Mouse (Mus musculus) skeletal muscle tissue, adult 2 months (tissue): ENCODE data around the gene Rab40b.
A peak's percentile ranks its signal among the peaks of the same experiment; 100 is the strongest.

ENCODE experiments used
- DNase-seq: peaks from one replicate; pipeline ENCODE4 v3.0.0-alpha.2; 2012; ENCODE audit warnings: low read depth, low spot score

The Rab40b gene

GRCm38 (mm10) chr11:121387750-121388553, at the start of gene Rab40b:
Gene Rab40b, minus strand, starts transcription at chr11:121388251.
- DNase-seq: peak; percentile 96

GRCm38 (mm10) chr11:121437236-121437635, 49.2 kb upstream of the Rab40b start:
- no peak for DNase-seq

GRCm38 (mm10) chr11:121434156-121435155, 46.4 kb upstream of the Rab40b start, which contains the start of gene Fn3k:
Gene Fn3k, plus strand, starts transcription at chr11:121434913.
- peak; percentile 76 for DNase-seq

GRCm38 (mm10) chr11:121433397-121433796, 45.3 kb upstream of the Rab40b start:
- no peak for DNase-seq

DNA sequence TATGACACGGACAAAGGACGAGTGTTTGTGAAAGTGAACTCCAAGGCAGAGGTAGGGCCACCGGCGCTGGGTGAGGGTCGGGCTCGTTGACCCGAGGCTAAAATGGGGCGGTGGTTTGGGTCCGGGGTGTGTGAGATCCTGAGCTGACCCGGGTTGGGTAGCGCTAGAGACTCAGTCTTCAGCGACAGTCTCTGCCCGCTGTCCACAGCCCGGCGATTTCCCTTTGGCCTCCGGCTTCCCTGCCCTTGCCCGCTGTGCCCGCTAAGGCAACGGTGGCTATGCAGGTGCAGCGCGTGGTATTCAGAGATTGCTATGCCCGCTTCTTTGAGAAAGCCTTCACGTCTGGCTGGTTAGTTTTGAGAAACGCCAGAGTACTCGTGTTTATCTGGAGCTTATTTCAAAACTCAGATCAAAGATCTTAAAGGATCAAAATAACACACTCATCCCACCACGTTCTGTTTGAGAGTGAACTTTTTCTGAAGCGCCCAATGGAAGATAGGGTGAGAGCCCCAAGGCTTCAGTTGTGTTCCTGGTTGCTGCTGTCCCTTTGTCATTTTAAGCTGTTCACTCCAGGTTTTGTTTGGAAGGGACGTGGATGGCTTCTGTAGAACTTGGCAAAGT, 33.6 kb upstream of the Rab40b start:
- no peak for DNase-seq

- DNase-seq: peak; percentile 97
Observed at GRCm38 (mm10) chr11:121420830-121421552, 32.9 kb upstream of the Rab40b start, which contains the start of gene Fn3krp. Gene Fn3krp, plus strand, starts transcription at chr11:121421401.

DNA sequence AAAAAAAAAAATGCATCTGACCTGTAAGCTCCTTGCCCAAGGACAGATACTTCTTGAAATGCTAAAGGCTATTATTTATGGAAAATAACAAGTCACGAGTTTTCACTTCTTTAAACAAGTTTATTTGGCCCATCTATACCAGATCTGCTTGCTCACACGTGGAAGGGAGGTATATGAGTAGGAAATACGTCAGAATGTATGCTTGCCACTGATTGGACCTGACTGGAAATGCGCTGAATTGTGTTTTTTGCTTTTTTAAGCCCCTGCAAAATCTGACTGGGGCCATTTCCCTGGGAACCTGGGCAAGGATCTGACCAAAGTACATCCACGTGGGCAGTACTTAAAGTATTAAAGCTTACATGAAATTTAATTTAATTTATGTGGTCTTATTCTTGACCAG, 32.3 kb upstream of the Rab40b start:
- DNase-seq: no peak

- no peak for DNase-seq
Observed at GRCm38 (mm10) chr11:121418932-121419331, 30.9 kb upstream of the Rab40b start.

DNA sequence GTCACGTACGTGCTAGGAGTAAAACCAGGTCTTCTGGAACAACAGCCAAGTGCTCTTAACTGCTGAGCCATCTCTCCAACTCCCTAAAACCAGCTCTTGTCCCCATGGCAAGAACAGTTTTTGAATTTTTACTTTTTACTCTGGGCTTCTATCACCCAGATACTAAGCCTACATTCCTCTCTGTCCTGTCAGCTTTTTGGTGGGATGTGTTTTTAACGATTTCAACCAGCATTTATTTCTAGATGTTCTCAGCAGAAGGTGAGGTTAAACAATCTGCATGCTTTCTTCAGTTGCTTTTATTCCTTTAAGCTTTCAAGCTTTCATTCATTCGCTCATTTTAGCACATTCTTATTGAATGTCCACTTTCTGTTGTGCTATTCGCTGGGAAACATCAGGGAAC, 29.9 kb upstream of the Rab40b start:
- no peak for DNase-seq

GRCm38 (mm10) chr11:121415351-121415750, 27.3 kb upstream of the Rab40b start:
- no peak for DNase-seq

DNA sequence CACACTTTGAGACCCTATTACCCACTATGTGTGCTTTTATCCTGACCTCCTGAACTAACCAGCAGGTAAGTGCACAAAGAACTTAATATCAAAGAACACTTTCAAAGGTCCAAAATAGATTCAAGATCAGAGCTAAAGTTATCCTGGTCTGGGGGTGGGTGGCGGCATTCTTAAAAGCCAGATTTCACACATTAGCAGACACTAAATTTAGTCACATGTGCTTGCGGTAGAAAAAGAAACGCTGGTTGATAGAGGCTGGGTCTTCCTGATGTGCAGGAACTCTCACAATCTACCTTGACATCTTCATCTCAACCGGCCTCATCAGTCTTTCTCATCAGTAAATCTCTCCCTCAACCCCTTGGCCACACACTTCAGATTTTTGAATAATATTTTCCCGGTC, 26.7 kb upstream of the Rab40b start:
- no peak for DNase-seq

- no peak for DNase-seq
Observed at GRCm38 (mm10) chr11:121407366-121408155, 19.5 kb upstream of the Rab40b start.

DNA sequence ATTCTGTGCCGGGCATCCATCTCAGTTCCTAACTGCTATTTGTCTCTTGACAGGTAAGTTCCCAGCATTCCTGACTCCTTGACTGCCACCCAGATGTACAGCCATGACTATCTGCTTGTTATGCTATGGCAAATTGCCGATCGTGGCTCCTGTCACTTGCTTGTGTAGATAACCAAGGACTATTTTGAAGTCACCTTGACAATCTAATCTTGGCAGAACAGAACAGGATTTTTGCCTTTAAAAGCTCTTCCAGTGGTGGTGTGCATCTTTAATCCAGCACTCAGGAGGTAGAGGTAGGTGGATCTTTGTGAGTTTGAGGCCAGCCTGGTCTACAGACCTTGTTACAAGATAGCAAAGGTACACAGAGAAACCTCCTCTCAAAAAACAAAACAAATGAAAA, 4.4 kb upstream of the Rab40b start:
- no peak for DNase-seq

GRCm38 (mm10) chr11:121390793-121391192, 2.7 kb upstream of the Rab40b start:
- no peak for DNase-seq

- DNase-seq: no peak
Observed at GRCm38 (mm10) chr11:121388554-121388945, 499 bp upstream of the Rab40b start.

DNA sequence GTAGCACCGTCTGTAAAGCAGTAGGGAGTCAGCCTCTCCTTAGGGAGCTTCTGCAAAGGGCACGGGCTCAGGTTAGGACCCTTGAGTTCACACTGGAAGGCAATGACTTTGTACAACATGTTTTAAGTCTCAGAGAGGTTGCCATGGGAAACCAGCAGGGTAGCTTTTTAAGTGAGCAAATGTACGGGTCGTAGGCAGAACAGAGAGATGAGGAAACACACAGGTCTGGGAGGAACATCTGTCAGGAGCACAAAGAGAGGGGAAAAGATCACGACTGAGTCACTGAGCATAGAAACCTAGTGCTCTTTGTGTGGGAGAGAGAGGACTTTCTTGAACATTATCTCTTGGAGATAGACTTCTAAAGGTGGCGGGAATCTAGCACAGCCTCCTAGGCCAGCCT, 7.8 kb downstream of the Rab40b start:
- no peak for DNase-seq

- no peak for DNase-seq
Observed at GRCm38 (mm10) chr11:121378644-121379043, 9.4 kb downstream of the Rab40b start.

- DNase-seq: no peak
Observed at GRCm38 (mm10) chr11:121373305-121373704, 14.7 kb downstream of the Rab40b start.

GRCm38 (mm10) chr11:121370337-121370994, 17.6 kb downstream of the Rab40b start:
- no peak for DNase-seq

DNA sequence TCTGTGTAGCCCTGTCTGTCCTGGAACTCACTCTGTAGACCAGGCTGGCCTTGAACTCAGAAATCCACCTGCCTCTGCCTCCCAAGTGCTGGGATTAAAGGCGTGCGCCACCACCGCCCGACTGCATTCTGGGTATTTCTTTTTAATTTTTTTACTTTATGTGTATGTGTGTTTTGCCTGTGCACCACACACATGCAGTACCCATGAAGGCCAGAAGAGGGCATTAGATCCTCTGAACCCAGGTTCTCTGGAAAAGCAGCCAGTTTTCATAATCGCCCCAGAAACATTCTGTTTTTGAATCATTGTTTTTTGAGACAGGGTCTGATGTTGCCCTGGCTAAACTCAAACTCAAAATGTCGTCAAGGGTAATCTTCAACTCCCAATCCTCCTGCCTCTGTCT, 18.4 kb downstream of the Rab40b start:
- no peak for DNase-seq
